Mouse (Mus musculus) layer of hippocampus, adult 9-11 months (tissue): ENCODE measurements around the gene Ankrd55.

Experiments used
- DNase-seq: peaks from one replicate; pipeline ENCODE4 v3.0.0; 2022

The Ankrd55 gene

GRCm38 (mm10) chr13:112288225-112289178 lies at the start of gene Ankrd55:
TSS of gene Ankrd55 (plus strand) at chr13:112288451.
- peak; percentile 75 for DNase-seq

- DNase-seq: no peak
These were observed 49.0 kb upstream of the Ankrd55 start for GRCm38 (mm10) chr13:112239239-112239638.

- DNase-seq: no peak
These were observed 46.8 kb upstream of the Ankrd55 start for GRCm38 (mm10) chr13:112241431-112241830.

- no peak for DNase-seq
These were observed 43.1 kb upstream of the Ankrd55 start for GRCm38 (mm10) chr13:112245131-112245530.

GRCm38 (mm10) chr13:112251433-112251832 lies 36.8 kb upstream of the Ankrd55 start:
- no peak for DNase-seq

- no peak for DNase-seq
These were observed 36.2 kb upstream of the Ankrd55 start for GRCm38 (mm10) chr13:112252012-112252411.

- no peak for DNase-seq
These were observed 35.1 kb upstream of the Ankrd55 start for GRCm38 (mm10) chr13:112252991-112253620.

GRCm38 (mm10) chr13:112254116-112254515 lies 34.1 kb upstream of the Ankrd55 start:
- no peak for DNase-seq

GRCm38 (mm10) chr13:112255862-112256261 lies 32.4 kb upstream of the Ankrd55 start:
- no peak for DNase-seq

- DNase-seq: no peak
These were observed 29.8 kb upstream of the Ankrd55 start for GRCm38 (mm10) chr13:112258478-112258877.

- peak; percentile 24 for DNase-seq
These were observed 28.9 kb upstream of the Ankrd55 start for GRCm38 (mm10) chr13:112259398-112259797.

GRCm38 (mm10) chr13:112264666-112265065 lies 23.6 kb upstream of the Ankrd55 start:
- DNase-seq: no peak

GRCm38 (mm10) chr13:112271901-112272537 lies 16.2 kb upstream of the Ankrd55 start:
- no peak for DNase-seq

- no peak for DNase-seq
These were observed 13.6 kb upstream of the Ankrd55 start for GRCm38 (mm10) chr13:112274636-112275035.

- no peak for DNase-seq
These were observed 12.3 kb upstream of the Ankrd55 start for GRCm38 (mm10) chr13:112275951-112276350.

GRCm38 (mm10) chr13:112277544-112277943 lies 10.7 kb upstream of the Ankrd55 start:
- no peak for DNase-seq

GRCm38 (mm10) chr13:112278251-112278650 lies 10.0 kb upstream of the Ankrd55 start:
- DNase-seq: peak; percentile 25

- no peak for DNase-seq
These were observed 1.1 kb upstream of the Ankrd55 start for GRCm38 (mm10) chr13:112287135-112287534.

GRCm38 (mm10) chr13:112287571-112288224 lies 553 bp upstream of the Ankrd55 start:
- DNase-seq: no peak

GRCm38 (mm10) chr13:112289338-112289737 lies 1.1 kb downstream of the Ankrd55 start:
- no peak for DNase-seq

- DNase-seq: no peak
These were observed 1.7 kb downstream of the Ankrd55 start for GRCm38 (mm10) chr13:112289981-112290380.

GRCm38 (mm10) chr13:112292489-112292888 lies 4.2 kb downstream of the Ankrd55 start:
- DNase-seq: peak; percentile 49

GRCm38 (mm10) chr13:112293092-112293491 lies 4.8 kb downstream of the Ankrd55 start:
- DNase-seq: no peak
